Mouse (Mus musculus): Measurements from ENCODE around the gene Zbtb16.

The Zbtb16 gene

DNA sequence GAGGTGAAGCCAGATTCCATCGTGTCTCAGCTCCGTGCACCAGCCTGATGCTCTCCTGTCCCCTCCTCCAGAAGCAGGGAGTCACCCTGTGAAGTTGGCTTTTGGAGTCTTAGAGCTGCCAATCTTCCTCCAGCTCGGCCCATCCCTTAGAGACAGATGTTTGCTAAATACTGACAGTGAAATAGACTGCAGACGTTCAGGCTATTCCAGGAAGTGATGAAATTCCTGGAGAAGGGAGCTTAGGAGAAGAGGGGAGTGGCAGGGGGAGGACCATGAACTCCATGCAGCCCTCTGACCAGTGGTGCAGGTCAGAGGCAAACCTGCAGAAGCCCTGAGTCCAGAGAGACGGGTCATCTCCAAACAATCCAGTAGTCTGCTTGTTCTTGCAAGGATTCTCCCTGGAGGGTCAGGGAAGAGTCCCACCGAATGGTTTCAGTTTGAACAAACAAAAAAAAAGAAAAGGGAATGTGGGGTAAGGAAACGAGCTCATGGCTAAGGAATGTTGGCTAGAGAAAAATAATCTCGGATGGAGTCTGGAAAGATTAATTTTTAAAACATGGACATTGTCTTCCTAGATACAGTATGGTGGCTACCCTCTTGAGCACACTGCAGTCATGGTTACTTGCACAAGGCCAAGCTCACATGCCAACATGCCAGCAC lies 231.0 kb downstream of the Zbtb16 start, which contains the start of gene Nnmt:
TSS of gene Nnmt (minus strand) at position 215 of the 660 bp plus-strand sequence.
- no peak for ATAC-seq (ENCODE audit: low TSS enrichment)
